Mouse (Mus musculus): ENCODE results near the gene Kctd2.
"Not testable (repeated sequence)": the region's sequence is repeated elsewhere in the genome, so short reads cannot be mapped to it uniquely, and the experiment has no call there.

Kctd2 gene

DNA sequence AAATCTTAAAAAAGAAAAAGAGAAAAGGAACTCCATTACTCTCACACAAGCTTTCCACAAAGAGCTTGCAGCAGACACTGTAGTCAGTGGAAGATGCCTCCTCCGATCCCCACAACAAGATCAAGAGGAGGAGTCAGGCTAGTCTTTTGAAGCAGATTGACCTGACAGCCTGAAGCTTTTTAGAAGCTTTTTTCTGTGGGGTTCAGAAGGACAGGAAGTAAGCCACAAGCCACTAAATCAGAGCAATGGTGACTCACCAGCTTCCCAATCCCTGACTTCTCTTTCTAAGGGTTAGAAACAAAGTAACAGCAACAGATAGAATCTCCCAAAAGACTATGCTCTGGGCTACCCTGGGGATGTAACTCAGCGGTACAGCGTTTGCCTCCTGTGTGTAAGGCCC is 19.4 kb downstream of the Kctd2 start:
- DNase-seq (ENCODE audit: low spot score), result no peak

DNA sequence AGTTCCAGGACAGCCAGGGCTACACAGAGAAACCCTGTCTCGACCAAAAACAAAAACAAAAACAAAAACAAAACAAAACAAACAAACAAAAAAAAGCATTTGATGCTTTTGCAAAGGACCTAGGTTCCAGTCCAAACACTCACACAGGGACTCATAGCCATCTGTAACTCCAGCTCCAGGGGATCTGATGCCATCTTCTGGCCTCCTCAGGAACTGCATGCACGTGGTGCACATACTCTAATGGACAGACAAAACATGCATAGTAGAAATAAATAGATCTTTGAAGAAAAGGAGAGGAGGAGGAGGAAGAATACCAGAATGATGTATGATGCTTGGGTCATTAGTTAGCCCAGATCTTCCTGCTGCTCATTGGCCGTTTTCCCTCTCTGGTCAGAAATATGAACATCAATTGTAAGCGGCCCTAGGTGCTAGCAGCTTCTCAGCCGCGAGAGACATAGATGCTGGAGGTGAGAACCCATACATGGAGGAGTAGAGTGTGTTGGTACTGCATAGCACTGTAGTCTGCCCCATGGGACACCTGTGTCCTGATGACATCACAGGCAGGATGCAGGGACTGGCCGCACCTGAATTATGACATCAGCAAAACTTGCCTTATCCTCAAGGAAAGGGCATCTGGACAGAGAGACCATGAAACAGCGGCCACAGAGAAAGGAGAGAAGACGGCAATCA is 20.1 kb downstream of the Kctd2 start, which contains the start of gene Trim80:
TSS of gene Trim80 (plus strand) at position 640 of the 690 bp plus-strand sequence.
- DNase-seq (ENCODE audit: low spot score), result no peak

DNA sequence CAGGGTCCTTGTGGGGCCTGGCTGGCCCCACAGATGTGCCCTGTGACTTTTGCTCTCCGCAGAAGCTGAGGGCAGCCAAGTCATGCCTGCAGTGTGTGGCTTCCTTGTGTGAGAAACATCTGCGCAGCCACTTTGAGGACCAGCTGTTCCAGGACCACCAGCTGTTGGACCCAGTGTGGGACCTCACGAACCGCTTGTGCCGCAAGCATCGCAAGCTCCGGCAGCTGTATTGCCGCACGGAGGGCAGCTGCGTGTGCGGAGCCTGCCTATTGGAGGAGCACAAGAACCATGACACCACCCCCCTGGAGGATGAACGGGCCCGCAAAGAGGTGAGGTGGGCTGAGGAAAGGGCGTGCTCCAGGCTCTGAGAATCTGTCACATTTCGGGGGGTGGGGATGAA is 21.5 kb downstream of the Kctd2 start:
- no peak for DNase-seq (ENCODE audit: low spot score)

- DNase-seq (ENCODE audit: low spot score), result no peak
These were observed 27.0 kb downstream of the Kctd2 start for GRCm38 (mm10) chr11:115446906-115447305.

GRCm38 (mm10) chr11:115447321-115447885 is 27.5 kb downstream of the Kctd2 start:
- no peak for DNase-seq (ENCODE audit: low spot score)

GRCm38 (mm10) chr11:115448075-115448474 is 28.1 kb downstream of the Kctd2 start:
- DNase-seq (ENCODE audit: low spot score), result no peak

DNA sequence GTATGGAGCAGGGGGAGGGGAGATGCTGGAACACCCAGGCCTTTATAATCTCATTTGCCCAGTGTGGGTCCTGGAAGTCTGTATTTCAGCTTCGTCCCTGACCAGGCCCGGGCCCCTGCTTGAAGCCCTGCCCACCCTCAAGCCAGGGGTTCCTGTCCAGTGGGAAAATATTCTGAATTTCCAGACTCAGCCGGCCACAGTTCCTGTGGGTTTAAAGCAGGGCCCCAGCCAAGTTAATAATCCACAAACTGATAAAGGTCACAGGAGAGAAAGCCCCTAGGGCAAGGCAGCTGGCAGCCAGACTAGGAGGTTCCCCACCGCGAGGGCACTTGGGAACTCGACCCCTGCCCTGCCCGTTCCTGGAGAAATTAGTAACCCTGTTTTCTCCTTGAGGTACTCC is 29.1 kb downstream of the Kctd2 start:
- no peak for DNase-seq (ENCODE audit: low spot score)

GRCm38 (mm10) chr11:115450176-115450575 is 30.2 kb downstream of the Kctd2 start:
- no peak for DNase-seq (ENCODE audit: low spot score)

DNA sequence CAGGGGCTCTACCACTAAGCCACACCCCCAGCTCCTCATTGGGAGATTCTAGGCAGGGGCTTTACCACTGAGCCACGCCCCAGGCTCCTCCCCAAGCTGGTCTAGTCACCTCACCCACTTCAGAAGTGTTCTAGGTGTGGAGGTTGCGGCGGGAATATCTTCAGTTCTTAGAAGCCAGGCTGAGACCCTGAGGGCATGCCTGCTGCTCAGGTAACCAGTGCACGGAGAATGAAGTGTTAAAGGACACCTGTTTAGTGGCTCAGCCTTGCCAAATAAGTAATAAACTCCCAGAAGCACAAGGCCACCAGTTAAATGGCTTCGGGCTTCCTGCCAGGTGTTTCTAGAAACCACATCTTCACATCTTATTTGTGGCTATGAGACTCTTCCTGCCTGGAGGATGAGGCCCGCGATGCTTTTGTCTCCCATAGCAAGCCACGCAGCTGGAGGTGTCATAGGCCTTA is 31.9 kb downstream of the Kctd2 start:
- DNase-seq (ENCODE audit: low spot score), result no peak

- no peak for DNase-seq (ENCODE audit: low spot score)
These were observed 32.4 kb downstream of the Kctd2 start for GRCm38 (mm10) chr11:115452281-115452860.

GRCm38 (mm10) chr11:115453306-115453705 is 33.4 kb downstream of the Kctd2 start:
- DNase-seq (ENCODE audit: low spot score), result no peak

- not testable (repeated sequence) for DNase-seq (ENCODE audit: low spot score)
These were observed 34.9 kb downstream of the Kctd2 start for GRCm38 (mm10) chr11:115454822-115455221.

- DNase-seq (ENCODE audit: low spot score), result no peak
These were observed 35.7 kb downstream of the Kctd2 start for GRCm38 (mm10) chr11:115455619-115456018.

- DNase-seq (ENCODE audit: low spot score), result no peak
These were observed 36.3 kb downstream of the Kctd2 start for GRCm38 (mm10) chr11:115456182-115456581.

DNA sequence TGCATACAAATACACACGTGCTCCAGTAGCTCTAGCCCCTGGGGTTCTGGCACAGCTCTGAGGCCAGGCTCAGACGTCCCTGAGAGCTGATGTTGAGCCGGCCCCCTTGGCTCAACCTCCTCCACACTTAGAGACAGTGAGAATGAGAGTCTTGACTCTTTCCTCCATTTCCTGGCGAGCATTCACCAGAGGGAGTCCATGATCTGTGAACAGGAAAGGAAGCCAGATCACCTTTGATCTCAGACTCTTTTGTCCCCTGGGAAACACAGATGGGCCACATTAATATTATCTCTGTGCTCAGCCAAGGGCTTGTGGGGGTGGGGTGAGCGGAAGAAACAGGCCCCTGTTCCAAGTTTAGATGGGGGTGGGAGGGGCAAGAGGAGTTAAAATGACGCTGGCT is 37.5 kb downstream of the Kctd2 start:
- no peak for DNase-seq (ENCODE audit: low spot score)

GRCm38 (mm10) chr11:115460976-115461375 is 41.0 kb downstream of the Kctd2 start:
- DNase-seq (ENCODE audit: low spot score), result no peak

- no peak for DNase-seq (ENCODE audit: low spot score)
These were observed 41.9 kb downstream of the Kctd2 start for GRCm38 (mm10) chr11:115461846-115462242.

GRCm38 (mm10) chr11:115462243-115462891 is 42.4 kb downstream of the Kctd2 start, which contains the start of gene Slc16a5:
Slc16a5 (plus strand) TSS chr11:115462474.
- DNase-seq (ENCODE audit: low spot score), result no peak

- no peak for DNase-seq (ENCODE audit: low spot score)
These were observed 43.5 kb downstream of the Kctd2 start for GRCm38 (mm10) chr11:115463397-115463796.

DNA sequence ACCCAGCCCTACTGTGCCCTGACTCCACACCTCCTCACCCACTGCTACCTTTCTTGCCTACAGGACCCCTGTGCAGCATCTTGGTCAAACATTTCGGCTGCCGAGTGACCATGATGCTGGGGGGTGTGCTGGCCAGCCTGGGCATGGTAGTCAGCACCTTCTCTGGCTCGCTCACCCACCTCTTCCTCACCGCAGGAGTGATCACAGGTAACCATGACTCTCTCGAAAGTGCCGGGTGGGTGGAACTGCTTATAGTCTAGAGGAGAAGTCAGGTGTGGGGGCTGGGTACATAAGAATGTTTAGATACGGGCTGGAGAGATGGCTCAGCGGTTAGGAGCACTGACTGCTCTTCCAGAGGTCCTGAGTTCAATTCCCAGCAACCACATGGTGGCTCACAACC is 44.9 kb downstream of the Kctd2 start:
- DNase-seq (ENCODE audit: low spot score), result no peak

GRCm38 (mm10) chr11:115467217-115467618 is 47.3 kb downstream of the Kctd2 start:
- DNase-seq (ENCODE audit: low spot score), result no peak

GRCm38 (mm10) chr11:115472183-115472582 is 52.3 kb downstream of the Kctd2 start:
- DNase-seq (ENCODE audit: low spot score), result no peak
